Mouse (Mus musculus): ENCODE measurements around the gene Gpx8. TPM values are rescaled to one million over a fixed set of nuclear protein-coding genes. Genes with fewer than 3 reads are reported as not detected.

Gene Gpx8
- polyA plus RNA-seq, 1 experiment, result 1.9 TPM

DNA sequence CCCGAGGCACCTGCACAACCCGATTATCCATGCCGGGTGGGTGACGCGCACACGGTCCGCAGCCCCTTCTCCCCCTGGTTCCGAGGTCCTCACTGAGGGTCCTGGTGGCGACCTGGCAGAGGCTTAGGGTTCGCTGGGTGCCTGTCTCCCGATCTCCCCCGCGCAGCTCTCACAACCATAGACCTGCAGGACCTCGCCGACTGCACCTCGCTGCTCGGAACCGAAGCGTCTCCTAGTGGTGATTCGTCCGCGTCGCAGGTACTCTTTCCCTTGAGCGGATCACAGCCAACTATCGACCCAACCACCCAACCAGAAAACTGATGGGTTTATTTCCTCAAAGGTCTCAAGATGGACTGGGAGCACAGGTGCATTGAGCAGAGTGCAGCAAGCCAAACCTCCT is 52.0 kb downstream of the Gpx8 start:
- TF ChIP-seq CTCF (IDR thresholded peaks at IDR 0.05; ENCODE audit: borderline replicate concordance, control insufficient read depth, extremely low read depth, insufficient read depth, low read length, poor library complexity) (peak; percentile 87), POLR2A (IDR thresholded peaks at IDR 0.05; ENCODE audit: control insufficient read depth, extremely low read depth, insufficient read depth, low read length, poor library complexity) (peak; percentile 39; the same call in 1 of the 2 replicates)
- H3K4me1 ChIP-seq (replicated peaks; ENCODE audit: control insufficient read depth, insufficient read depth, low read length), result peaks cover 23% of the 10 kb centered on the region
- H3K36me3 ChIP-seq (ENCODE audit: control insufficient read depth, insufficient read depth, low read length), result no peaks in the 10 kb centered on the region
- no peak overlapping the region for H3K27ac ChIP-seq (ENCODE audit: control insufficient read depth, insufficient read depth, low read length)
- peak overlapping the region; percentile 33 for H3K4me3 ChIP-seq (ENCODE audit: control insufficient read depth, insufficient read depth, low read length)
- WGBS, result 1% methylated on average over 25 of the region's 25 CpGs
- DNase-seq, result peak; percentile 70
- H3K27me3 ChIP-seq (ENCODE audit: control insufficient read depth, insufficient read depth, low read length), result peaks cover 21% of the 10 kb centered on the region

DNA sequence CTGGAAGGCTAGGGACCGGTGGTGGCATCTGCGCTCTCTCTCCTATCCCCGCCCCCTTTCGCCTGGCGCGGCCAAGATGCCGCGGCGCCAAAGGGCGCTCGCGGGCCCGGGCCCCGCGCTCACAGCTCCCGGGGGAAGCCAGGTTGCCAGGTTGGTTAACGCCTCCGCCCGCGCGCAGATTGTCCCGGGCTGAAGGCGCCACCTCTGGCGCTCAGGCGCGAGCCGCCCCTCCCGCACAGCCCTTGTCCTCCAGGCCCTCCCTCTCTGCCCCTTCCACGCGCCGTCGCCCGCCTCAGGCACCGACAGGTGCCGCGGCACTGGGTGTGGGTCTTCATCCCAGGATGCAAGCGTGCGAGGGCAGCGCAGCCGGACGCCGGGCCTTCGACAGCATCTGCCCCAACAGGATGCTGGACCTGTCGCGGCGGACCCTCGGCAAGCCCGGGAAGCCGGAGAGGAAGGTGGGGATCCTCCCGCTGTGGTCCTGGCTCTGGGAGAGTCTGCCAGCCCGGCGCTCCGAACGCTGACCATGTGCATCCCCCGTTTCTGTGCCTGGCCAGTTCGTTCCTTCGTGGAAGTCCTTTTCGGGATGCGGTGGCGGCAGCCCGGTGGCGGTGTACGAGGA is 52.6 kb downstream of the Gpx8 start, which contains the start of gene Mcidas:
Gene Mcidas, plus strand, starts transcription at position 315 of the 622 bp plus-strand sequence.
- no peak within 1 kb of the TSS for H3K27ac ChIP-seq (ENCODE audit: control insufficient read depth, insufficient read depth, low read length)
- 1% methylated on average over 62 of the region's 63 CpGs for WGBS
- peak; percentile 19 for DNase-seq
- no peak for TF ChIP-seq CTCF (IDR thresholded peaks at IDR 0.05; ENCODE audit: borderline replicate concordance, control insufficient read depth, extremely low read depth, insufficient read depth, low read length, poor library complexity)
- no peak for TF ChIP-seq POLR2A (IDR thresholded peaks at IDR 0.05; ENCODE audit: control insufficient read depth, extremely low read depth, insufficient read depth, low read length, poor library complexity)
- H3K36me3 ChIP-seq (ENCODE audit: control insufficient read depth, insufficient read depth, low read length), result no peaks in the 10 kb centered on the region
- H3K4me3 ChIP-seq (ENCODE audit: control insufficient read depth, insufficient read depth, low read length), result peak within 1 kb of the TSS; percentile 33
- H3K4me1 ChIP-seq (replicated peaks; ENCODE audit: control insufficient read depth, insufficient read depth, low read length), result peaks cover 24% of the 10 kb centered on the region
- H3K27me3 ChIP-seq (ENCODE audit: control insufficient read depth, insufficient read depth, low read length), result peaks cover 25% of the 10 kb centered on the region

Other genes starting within 250 kb of the Gpx8 start
- gene Plpp1, start 245.6 kb downstream of the Gpx8 start, polyA plus RNA-seq (2012; rRNA removed), result 10.4 and 13.5 TPM in 2 replicates
- gene Mtrex, start 119.0 kb downstream of the Gpx8 start, polyA plus RNA-seq (2012; rRNA removed), result 12.6 and 14.5 TPM in 2 replicates
- gene Dhx29, start 119.0 kb downstream of the Gpx8 start, polyA plus RNA-seq (2012; rRNA removed), result 4.8 and 5.2 TPM in 2 replicates
- 3.9 and 6.1 TPM in 2 replicates for gene Ccno, start 58.6 kb downstream of the Gpx8 start, polyA plus RNA-seq (2012; rRNA removed)
- gene Mcidas, start 52.6 kb downstream of the Gpx8 start, polyA plus RNA-seq (2012; rRNA removed), result 0.28 and 0.32 TPM in 2 replicates
- gene Cdc20b, start 11.3 kb downstream of the Gpx8 start, polyA plus RNA-seq (2012; rRNA removed), result 0.47 and 0.48 TPM in 2 replicates
- 15.8 and 19.4 TPM in 2 replicates for gene Gzma, start 54.6 kb upstream of the Gpx8 start, polyA plus RNA-seq (2012; rRNA removed)
- gene Esm1, start 163.2 kb upstream of the Gpx8 start, polyA plus RNA-seq (2012; rRNA removed), result 0.58 and 0.73 TPM in 2 replicates
- gene Gzmk, start 179.5 kb upstream of the Gpx8 start, polyA plus RNA-seq (2012; rRNA removed), result 0.20 TPM in 1 of 2 replicates, not detected in the other
- 1.1 and 1.4 TPM in 2 replicates for gene BC067074, start 246.7 kb upstream of the Gpx8 start, polyA plus RNA-seq (2012; rRNA removed)